Mouse (Mus musculus) midbrain, postnatal 0 days (tissue): ENCODE data around the gene Csde1. TPM values are rescaled to one million over a fixed set of nuclear protein-coding genes. Genes with fewer than 3 reads are reported as not detected.

Experiments
- ATAC-seq: fragments of 200-750 bp; cut with Nextera tagmentation; 2 replicates; pipeline ENCODE4 v1.8.0; 2017; ENCODE audit warnings: moderate number of reproducible peaks, mild to moderate bottlenecking, moderate TSS enrichment, moderate library complexity; ENCODE audit not compliant: low FRiP score
- DNase-seq: peaks from one replicate; pipeline ENCODE4 v3.0.0-alpha.2; 2015; ENCODE audit warnings: low spot score
- H3K27ac ChIP-seq: fragments of 300-500 bp; sonication (generic); 2 replicates; pipeline ENCODE4 v1.5.1; 2014; ENCODE audit warnings: low read depth, mild to moderate bottlenecking, low read length, mixed read lengths
- H3K27me3 ChIP-seq: fragments of 300-500 bp; sonication (generic); 2 replicates; pipeline ENCODE4 v1.6.1; 2014; ENCODE audit warnings: low read length, control low read depth, mixed read lengths; ENCODE audit not compliant: insufficient read depth
- H3K36me3 ChIP-seq: fragments of 300-500 bp; sonication (generic); 2 replicates; pipeline ENCODE4 v1.6.1; 2014; ENCODE audit warnings: low read length, control low read depth, mixed read lengths; ENCODE audit not compliant: insufficient read depth
- H3K4me1 ChIP-seq: fragments of 300-500 bp; sonication (generic); 2 replicates; pipeline ENCODE4 v1.6.1; 2014; ENCODE audit warnings: mild to moderate bottlenecking, control low read depth, antibody characterized with exemption, low read length, mixed read lengths; ENCODE audit not compliant: insufficient read depth
- H3K4me2 ChIP-seq: fragments of 300-500 bp; sonication (generic); 2 replicates; pipeline ENCODE4 v1.6.1; 2014; ENCODE audit warnings: low read depth, mild to moderate bottlenecking, low read length, mixed read lengths; ENCODE audit not compliant: poor library complexity, severe bottlenecking
- H3K4me3 ChIP-seq: fragments of 300-500 bp; sonication (generic); 2 replicates; pipeline ENCODE4 v1.5.1; 2014; ENCODE audit warnings: low read depth, mild to moderate bottlenecking, low read length, moderate library complexity
- H3K9ac ChIP-seq: fragments of 300-500 bp; sonication (generic); replicated peaks from 2 replicates; pipeline ENCODE4 v1.6.1; 2014; ENCODE audit warnings: mild to moderate bottlenecking, low read length, moderate library complexity, mixed read lengths; ENCODE audit not compliant: poor library complexity, severe bottlenecking
- H3K9me3 ChIP-seq: fragments of 300-500 bp; sonication (generic); 2 replicates; pipeline ENCODE4 v1.6.1; 2016; ENCODE audit warnings: low read length, control low read depth
- CTCF ChIP-seq: IDR thresholded peaks from 2 replicates; pipeline ENCODE4 v1.5.1; 2016; ENCODE audit warnings: antibody characterized with exemption, mild to moderate bottlenecking
- WGBS: fragments of 180-500 bp; shearing (Covaris S2); extraction: QIAGEN DNeasy Blood & Tissue Kit; methylation state at CpG from one replicate; pipeline ENCODE4 v1.1.7; 2014; 5-methylcytosine and 5-hydroxymethylcytosine counted together
- polyA plus RNA-seq: library from polyadenylated mRNA; unstranded; fragments of >200 nt; fragmentation: Nextera tagmentation; extraction: Ambion mirVana; gene quantifications from 2 replicates; pipeline ENCODE4 v1.2.1, GENCODE M21; 2015
- total RNA-seq: library from RNA; depleted of rRNA; stranded (reverse); fragments of >200 nt; gene quantifications from 2 replicates; pipeline ENCODE4 v1.2.3, GENCODE M21; 2014; rRNA removed

Csde1 gene
- total and polyA plus RNA-seq, 2 experiments from 2014 or later: 222 to 287 TPM

- WGBS: 2% methylated on average over 14 of the region's 14 CpGs
- no peak for DNase-seq
- Histone ChIP-seq H3K27me3 (peaks cover 6% of the 10 kb centered on the region; the same call in 1 of the 2 replicates), H3K27ac (no peak overlapping the region), H3K9ac (peak overlapping the region; percentile 64), H3K4me2 (peak overlapping the region; percentile 96), H3K36me3 (no peaks in the 10 kb centered on the region), H3K4me3 (peak overlapping the region; percentile 64), H3K4me1 (no peaks in the 10 kb centered on the region), H3K9me3 (no peaks in the 10 kb centered on the region)
- peak; percentile 29; the same call in 1 of the 2 replicates for ATAC-seq
- no peak for TF ChIP-seq CTCF
These were observed 81.7 kb downstream of the Csde1 start for GRCm38 (mm10) chr3:103101909-103102308.

GRCm38 (mm10) chr3:103102454-103103390 is 82.5 kb downstream of the Csde1 start, which contains the start of gene Dennd2c:
Dennd2c (plus strand) TSS chr3:103102604.
- ATAC-seq (peak; percentile 90), DNase-seq (peak; percentile 70)
- Histone ChIP-seq H3K4me3 (peak within 1 kb of the TSS; percentile 64), H3K27me3 (peaks cover 6% of the 10 kb centered on the region; the same call in 1 of the 2 replicates), H3K9ac (peak within 1 kb of the TSS; percentile 64), H3K4me2 (peak within 1 kb of the TSS; percentile 96), H3K9me3 (no peaks in the 10 kb centered on the region), H3K4me1 (no peaks in the 10 kb centered on the region), H3K27ac (no peak within 1 kb of the TSS), H3K36me3 (no peaks in the 10 kb centered on the region)
- 1% methylated on average over 67 of the region's 72 CpGs for WGBS
- TF ChIP-seq CTCF: no peak

Other genes starting within 250 kb of the Csde1 start
- gene Tshb, start 237.7 kb upstream of the Csde1 start, total RNA-seq: not detected in 2 replicates
- 0.27 and 0.42 TPM in 2 replicates for gene Tshb, start 237.7 kb upstream of the Csde1 start, polyA plus RNA-seq
- not detected in 2 replicates for gene Sycp1, start 84.3 kb upstream of the Csde1 start, total RNA-seq
- not detected in 2 replicates for gene Sycp1, start 84.3 kb upstream of the Csde1 start, polyA plus RNA-seq
- gene Nr1h5, start 56.3 kb upstream of the Csde1 start, total RNA-seq: not detected in 2 replicates
- gene Nr1h5, start 56.3 kb upstream of the Csde1 start, polyA plus RNA-seq: 0.07 and 0.19 TPM in 2 replicates
- gene Sike1, start 24.7 kb upstream of the Csde1 start, total RNA-seq: 49.1 and 88.9 TPM in 2 replicates
- gene Sike1, start 24.7 kb upstream of the Csde1 start, polyA plus RNA-seq: 42.4 and 48.3 TPM in 2 replicates
- 51.3 and 60.3 TPM in 2 replicates for gene Nras, start 37.9 kb downstream of the Csde1 start, total RNA-seq
- gene Nras, start 37.9 kb downstream of the Csde1 start, polyA plus RNA-seq: 60.3 and 67.9 TPM in 2 replicates
- gene Ampd1, start 53.6 kb downstream of the Csde1 start, total RNA-seq: not detected in 2 replicates
- gene Ampd1, start 53.6 kb downstream of the Csde1 start, polyA plus RNA-seq: not detected in 2 replicates
- gene Dennd2c, start 82.2 kb downstream of the Csde1 start, total RNA-seq: 0.85 and 1.7 TPM in 2 replicates
- 0.63 and 0.88 TPM in 2 replicates for gene Dennd2c, start 82.2 kb downstream of the Csde1 start, polyA plus RNA-seq
- gene Bcas2, start 151.2 kb downstream of the Csde1 start, total RNA-seq: 90.7 and 103 TPM in 2 replicates
- 220 and 234 TPM in 2 replicates for gene Bcas2, start 151.2 kb downstream of the Csde1 start, polyA plus RNA-seq